Mouse (Mus musculus): ENCODE measurements at regions not wholly inside any gene's neighbourhood (a gene's known extent, or its start where the extent isn't known, plus 50 kb on each side); places are given as distances from the start of the nearest gene placed in this dataset.

- Histone ChIP-seq H3K4me1 (no peaks in the 10 kb centered on the region), H3K9ac (no peak overlapping the region)
Measured at GRCm38 (mm10) chr1:185731062-185731461, 276.4 kb downstream of the Slc30a10 start.

GRCm38 (mm10) chr1:185736773-185737172, 282.1 kb downstream of the Slc30a10 start:
- H3K4me2 ChIP-seq = no peak overlapping the region
- H3K27me3 ChIP-seq = no peaks in the 10 kb centered on the region
- no peaks in the 10 kb centered on the region for H3K36me3 ChIP-seq (replicated peaks)
- no peak overlapping the region for H3K9ac ChIP-seq
- no peaks in the 10 kb centered on the region for H3K9me3 ChIP-seq
- H3K27ac ChIP-seq = no peak overlapping the region
- no peak for ATAC-seq (ENCODE audit: low FRiP score)
- H3K4me1 ChIP-seq = peaks cover 8% of the 10 kb centered on the region
- WGBS = 85% methylated on average over 2 of the region's 2 CpGs
- no peak overlapping the region for H3K4me3 ChIP-seq (replicated peaks)

More at GRCm38 (mm10) chr1:185731062-185731461, 276.4 kb downstream of the Slc30a10 start:
- H3K4me3 ChIP-seq (replicated peaks) = no peak overlapping the region
- WGBS = 74% methylated on average over 9 of the region's 9 CpGs
- no peaks in the 10 kb centered on the region for H3K9me3 ChIP-seq
- no peak overlapping the region for H3K27ac ChIP-seq
- no peaks in the 10 kb centered on the region for H3K36me3 ChIP-seq (replicated peaks)
- H3K27me3 ChIP-seq = no peaks in the 10 kb centered on the region; the same call in 1 of the 2 replicates
- no peak overlapping the region for H3K4me2 ChIP-seq
- ATAC-seq (ENCODE audit: low FRiP score) = no peak

- Histone ChIP-seq H3K4me3 (replicated peaks) (no peak overlapping the region), H3K27me3 (no peaks in the 10 kb centered on the region; the same call in 1 of the 2 replicates), H3K27ac (no peak overlapping the region), H3K9ac (no peak overlapping the region), H3K9me3 (no peaks in the 10 kb centered on the region), H3K4me2 (no peak overlapping the region), H3K4me1 (peaks cover 8% of the 10 kb centered on the region), H3K36me3 (replicated peaks) (no peaks in the 10 kb centered on the region)
- 24% methylated on average over 11 of the region's 11 CpGs for WGBS
- peak; percentile 63 for ATAC-seq (ENCODE audit: low FRiP score)
Measured at GRCm38 (mm10) chr1:185741034-185741890, 286.6 kb downstream of the Slc30a10 start.

- H3K36me3 ChIP-seq (replicated peaks) = no peaks in the 10 kb centered on the region
- H3K4me3 ChIP-seq (replicated peaks) = no peak overlapping the region
- H3K4me1 ChIP-seq = no peaks in the 10 kb centered on the region
- H3K4me2 ChIP-seq = no peak overlapping the region
- no peak overlapping the region for H3K27ac ChIP-seq
- no peaks in the 10 kb centered on the region; the same call in 1 of the 2 replicates for H3K27me3 ChIP-seq
- no peak for ATAC-seq (ENCODE audit: low FRiP score)
- 91% methylated on average over 2 of the region's 2 CpGs for WGBS
- H3K9ac ChIP-seq = no peak overlapping the region
- no peaks in the 10 kb centered on the region for H3K9me3 ChIP-seq
Measured at GRCm38 (mm10) chr1:185749251-185749650, 294.6 kb downstream of the Slc30a10 start.

GRCm38 (mm10) chr1:185754486-185755290, 300.0 kb downstream of the Slc30a10 start:
- Histone ChIP-seq H3K36me3 (replicated peaks) (no peaks in the 10 kb centered on the region), H3K27ac (no peak overlapping the region), H3K9me3 (no peaks in the 10 kb centered on the region), H3K4me2 (no peak overlapping the region), H3K4me1 (no peaks in the 10 kb centered on the region), H3K4me3 (replicated peaks) (no peak overlapping the region), H3K27me3 (no peaks in the 10 kb centered on the region), H3K9ac (no peak overlapping the region)
- no peak for ATAC-seq (ENCODE audit: low FRiP score)
- 72% methylated on average over 13 of the region's 13 CpGs for WGBS

GRCm38 (mm10) chr1:185757376-185757775, 302.7 kb downstream of the Slc30a10 start:
- WGBS = 80% methylated on average over 2 of the region's 2 CpGs
- no peaks in the 10 kb centered on the region for H3K27me3 ChIP-seq
- H3K4me3 ChIP-seq (replicated peaks) = no peak overlapping the region
- no peaks in the 10 kb centered on the region for H3K9me3 ChIP-seq
- H3K36me3 ChIP-seq (replicated peaks) = no peaks in the 10 kb centered on the region
- no peak overlapping the region for H3K4me2 ChIP-seq
- ATAC-seq (ENCODE audit: low FRiP score) = no peak
- H3K9ac ChIP-seq = no peak overlapping the region
- no peak overlapping the region for H3K27ac ChIP-seq
- no peaks in the 10 kb centered on the region for H3K4me1 ChIP-seq

GRCm38 (mm10) chr1:185774202-185774601, 319.6 kb downstream of the Slc30a10 start:
- no peak overlapping the region for H3K4me3 ChIP-seq (replicated peaks)
- no peak overlapping the region for H3K27ac ChIP-seq
- no peak for ATAC-seq (ENCODE audit: low FRiP score)
- no peak overlapping the region for H3K4me2 ChIP-seq
- H3K9ac ChIP-seq = no peak overlapping the region
- no peaks in the 10 kb centered on the region for H3K4me1 ChIP-seq
- no peaks in the 10 kb centered on the region for H3K36me3 ChIP-seq (replicated peaks)
- no peaks in the 10 kb centered on the region for H3K9me3 ChIP-seq
- H3K27me3 ChIP-seq = no peaks in the 10 kb centered on the region
- 68% methylated on average over 3 of the region's 3 CpGs for WGBS

- H3K9ac ChIP-seq = no peak overlapping the region
- no peak overlapping the region for H3K27ac ChIP-seq
- no peak overlapping the region for H3K4me2 ChIP-seq
- ATAC-seq (ENCODE audit: low FRiP score) = no peak
- no peaks in the 10 kb centered on the region for H3K27me3 ChIP-seq
- H3K4me1 ChIP-seq = no peaks in the 10 kb centered on the region
- H3K9me3 ChIP-seq = no peaks in the 10 kb centered on the region
- no peaks in the 10 kb centered on the region for H3K36me3 ChIP-seq (replicated peaks)
- H3K4me3 ChIP-seq (replicated peaks) = no peak overlapping the region
- WGBS = 79% methylated on average over 4 of the region's 4 CpGs
Measured at GRCm38 (mm10) chr1:185779604-185780003, 325.0 kb downstream of the Slc30a10 start.

GRCm38 (mm10) chr1:185802156-185802555, 315.0 kb downstream of the Lyplal1 start:
- no peaks in the 10 kb centered on the region for H3K9me3 ChIP-seq
- H3K9ac ChIP-seq = no peak overlapping the region
- 93% methylated on average over 3 of the region's 3 CpGs for WGBS
- H3K4me2 ChIP-seq = no peak overlapping the region
- H3K36me3 ChIP-seq (replicated peaks) = no peaks in the 10 kb centered on the region
- no peak for ATAC-seq (ENCODE audit: low FRiP score)
- no peak overlapping the region for H3K4me3 ChIP-seq (replicated peaks)
- no peaks in the 10 kb centered on the region for H3K27me3 ChIP-seq
- H3K4me1 ChIP-seq = no peaks in the 10 kb centered on the region
- H3K27ac ChIP-seq = no peak overlapping the region

- no peak overlapping the region for H3K4me3 ChIP-seq (replicated peaks)
- ATAC-seq (ENCODE audit: low FRiP score) = no peak
- no peaks in the 10 kb centered on the region for H3K9me3 ChIP-seq
- H3K4me1 ChIP-seq = no peaks in the 10 kb centered on the region
- no peaks in the 10 kb centered on the region for H3K36me3 ChIP-seq (replicated peaks)
- no peak overlapping the region for H3K27ac ChIP-seq
- WGBS = 85% methylated on average over 3 of the region's 3 CpGs
- H3K9ac ChIP-seq = no peak overlapping the region
- H3K27me3 ChIP-seq = no peaks in the 10 kb centered on the region
- no peak overlapping the region for H3K4me2 ChIP-seq
Measured at GRCm38 (mm10) chr1:185814901-185815300, 302.2 kb downstream of the Lyplal1 start.

GRCm38 (mm10) chr1:185819044-185819443, 298.1 kb downstream of the Lyplal1 start:
- Histone ChIP-seq H3K27ac (no peak overlapping the region), H3K27me3 (no peaks in the 10 kb centered on the region), H3K9me3 (no peaks in the 10 kb centered on the region), H3K4me3 (replicated peaks) (no peak overlapping the region), H3K4me2 (no peak overlapping the region), H3K9ac (no peak overlapping the region), H3K36me3 (replicated peaks) (no peaks in the 10 kb centered on the region), H3K4me1 (no peaks in the 10 kb centered on the region)
- no peak for ATAC-seq (ENCODE audit: low FRiP score)
- 24% methylated on average over 5 of the region's 5 CpGs for WGBS

GRCm38 (mm10) chr1:185822241-185822640, 294.9 kb downstream of the Lyplal1 start:
- no peaks in the 10 kb centered on the region for H3K27me3 ChIP-seq
- WGBS = 63% methylated on average over 8 of the region's 8 CpGs
- no peak overlapping the region for H3K9ac ChIP-seq
- H3K27ac ChIP-seq = no peak overlapping the region
- no peak overlapping the region for H3K4me3 ChIP-seq (replicated peaks)
- no peak for ATAC-seq (ENCODE audit: low FRiP score)
- H3K4me1 ChIP-seq = no peaks in the 10 kb centered on the region
- H3K36me3 ChIP-seq (replicated peaks) = no peaks in the 10 kb centered on the region
- no peaks in the 10 kb centered on the region for H3K9me3 ChIP-seq
- H3K4me2 ChIP-seq = no peak overlapping the region
